Mouse (Mus musculus): Measurements from ENCODE around the gene Srebf2. TPM values are rescaled to one million over a fixed set of nuclear protein-coding genes. Genes with fewer than 3 reads are reported as not detected.

The Srebf2 gene
- total RNA-seq, 1 experiment = 173 TPM

GRCm38 (mm10) chr15:82197246-82197750, 50.3 kb downstream of the Srebf2 start:
- TF ChIP-seq CHD2 (IDR thresholded peaks at IDR 0.05; ENCODE audit: low read depth, low read length) (no peak), ZC3H11A (IDR thresholded peaks at IDR 0.05; ENCODE audit: borderline replicate concordance, low read depth, low read length) (no peak), MAFK (IDR thresholded peaks at IDR 0.05; ENCODE audit: insufficient read depth, low read depth, low read length) (no peak), HCFC1 (IDR thresholded peaks at IDR 0.05; ENCODE audit: borderline replicate concordance, insufficient read depth, low read length) (no peak), ZNF384 (IDR thresholded peaks at IDR 0.05; ENCODE audit: low read depth, low read length) (no peak)
- H3K9me3 ChIP-seq (ENCODE audit: control insufficient read depth, insufficient read depth, low read depth, low read length) = no peaks in the 10 kb centered on the region
- no peak overlapping the region for H3K9ac ChIP-seq (ENCODE audit: insufficient read depth, low read depth, low read length, poor library complexity, severe bottlenecking)
- no peak overlapping the region for H3K4me3 ChIP-seq (ENCODE audit: insufficient read depth in 1 of 2, low read depth in 1 of 2, low read length in 2 of 2, poor library complexity in 1 of 2, severe bottlenecking in 1 of 2)
- peaks cover 84% of the 10 kb centered on the region for H3K36me3 ChIP-seq (ENCODE audit: control insufficient read depth, insufficient read depth, low read length, poor library complexity, severe bottlenecking)
- no peak for DNase-seq (ENCODE audit: low read depth, low spot score)
- no peak overlapping the region for H3K27ac ChIP-seq (ENCODE audit: insufficient read depth, low read depth, low read length, poor library complexity, severe bottlenecking)
- in situ Hi-C loops (cut with MboI; ENCODE audit: low sequenced_read_pairs in 2 of 2, unreplicated experiment in 2 of 2) = no loop called here
- peaks cover 0 to 2% of the 10 kb centered on the region in 2 experiments; a peak in 1 of 4 replicates for H3K4me1 ChIP-seq (ENCODE audit: control insufficient read depth in 2 of 2, insufficient read depth in 2 of 2, low read length in 2 of 2, poor library complexity in 1 of 2)

GRCm38 (mm10) chr15:82197937-82198336, 51.0 kb downstream of the Srebf2 start:
- in situ Hi-C loops (cut with MboI; ENCODE audit: low sequenced_read_pairs in 2 of 2, unreplicated experiment in 2 of 2) = no loop called here
- TF ChIP-seq ZNF384 (IDR thresholded peaks at IDR 0.05; ENCODE audit: low read depth, low read length) = no peak
- TF ChIP-seq MAFK (IDR thresholded peaks at IDR 0.05; ENCODE audit: insufficient read depth, low read depth, low read length) = no peak
- no peak for TF ChIP-seq ZC3H11A (IDR thresholded peaks at IDR 0.05; ENCODE audit: borderline replicate concordance, low read depth, low read length)
- H3K36me3 ChIP-seq (ENCODE audit: control insufficient read depth, insufficient read depth, low read length, poor library complexity, severe bottlenecking) = peaks cover 78% of the 10 kb centered on the region

GRCm38 (mm10) chr15:82198342-82198741, 51.4 kb downstream of the Srebf2 start:
- in situ Hi-C loops (cut with MboI; ENCODE audit: low sequenced_read_pairs in 2 of 2, unreplicated experiment in 2 of 2) = no loop called here
- TF ChIP-seq ZNF384 (IDR thresholded peaks at IDR 0.05; ENCODE audit: low read depth, low read length) (no peak), HCFC1 (IDR thresholded peaks at IDR 0.05; ENCODE audit: borderline replicate concordance, insufficient read depth, low read length) (no peak), MAFK (IDR thresholded peaks at IDR 0.05; ENCODE audit: insufficient read depth, low read depth, low read length) (no peak), CHD2 (IDR thresholded peaks at IDR 0.05; ENCODE audit: low read depth, low read length) (no peak), ZC3H11A (IDR thresholded peaks at IDR 0.05; ENCODE audit: borderline replicate concordance, low read depth, low read length) (no peak)
- no peak overlapping the region for H3K27ac ChIP-seq (ENCODE audit: insufficient read depth, low read depth, low read length, poor library complexity, severe bottlenecking)
- H3K4me1 ChIP-seq (ENCODE audit: control insufficient read depth in 2 of 2, insufficient read depth in 2 of 2, low read length in 2 of 2, poor library complexity in 1 of 2) = peaks cover 0 to 2% of the 10 kb centered on the region in 2 experiments; a peak in 1 of 4 replicates
- no peaks in the 10 kb centered on the region for H3K9me3 ChIP-seq (ENCODE audit: control insufficient read depth, insufficient read depth, low read depth, low read length)
- H3K36me3 ChIP-seq (ENCODE audit: control insufficient read depth, insufficient read depth, low read length, poor library complexity, severe bottlenecking) = peaks cover 78% of the 10 kb centered on the region
- H3K9ac ChIP-seq (ENCODE audit: insufficient read depth, low read depth, low read length, poor library complexity, severe bottlenecking) = no peak overlapping the region
- no peak overlapping the region for H3K4me3 ChIP-seq (ENCODE audit: insufficient read depth in 1 of 2, low read depth in 1 of 2, low read length in 2 of 2, poor library complexity in 1 of 2, severe bottlenecking in 1 of 2)
- DNase-seq (ENCODE audit: low read depth, low spot score) = no peak

More at GRCm38 (mm10) chr15:82197937-82198336, 51.0 kb downstream of the Srebf2 start:
- Histone ChIP-seq H3K9me3 (ENCODE audit: control insufficient read depth, insufficient read depth, low read depth, low read length) (no peaks in the 10 kb centered on the region), H3K9ac (ENCODE audit: insufficient read depth, low read depth, low read length, poor library complexity, severe bottlenecking) (no peak overlapping the region), H3K4me3 (ENCODE audit: insufficient read depth in 1 of 2, low read depth in 1 of 2, low read length in 2 of 2, poor library complexity in 1 of 2, severe bottlenecking in 1 of 2) (no peak overlapping the region), H3K4me1 (ENCODE audit: control insufficient read depth in 2 of 2, insufficient read depth in 2 of 2, low read length in 2 of 2, poor library complexity in 1 of 2) (peaks cover 0 to 2% of the 10 kb centered on the region in 2 experiments; a peak in 1 of 4 replicates), H3K27ac (ENCODE audit: insufficient read depth, low read depth, low read length, poor library complexity, severe bottlenecking) (no peak overlapping the region)
- no peak for DNase-seq (ENCODE audit: low read depth, low spot score)

GRCm38 (mm10) chr15:82199546-82199945, 52.6 kb downstream of the Srebf2 start:
- TF ChIP-seq MAFK (IDR thresholded peaks at IDR 0.05; ENCODE audit: insufficient read depth, low read depth, low read length) (no peak), CHD2 (IDR thresholded peaks at IDR 0.05; ENCODE audit: low read depth, low read length) (no peak), ZC3H11A (IDR thresholded peaks at IDR 0.05; ENCODE audit: borderline replicate concordance, low read depth, low read length) (no peak), ZNF384 (IDR thresholded peaks at IDR 0.05; ENCODE audit: low read depth, low read length) (no peak), HCFC1 (IDR thresholded peaks at IDR 0.05; ENCODE audit: borderline replicate concordance, insufficient read depth, low read length) (no peak)
- no peak overlapping the region for H3K9ac ChIP-seq (ENCODE audit: insufficient read depth, low read depth, low read length, poor library complexity, severe bottlenecking)
- H3K4me1 ChIP-seq (ENCODE audit: control insufficient read depth in 2 of 2, insufficient read depth in 2 of 2, low read length in 2 of 2, poor library complexity in 1 of 2) = peaks cover 0 to 2% of the 10 kb centered on the region in 2 experiments; a peak in 2 of 4 replicates
- H3K4me3 ChIP-seq (ENCODE audit: insufficient read depth in 1 of 2, low read depth in 1 of 2, low read length in 2 of 2, poor library complexity in 1 of 2, severe bottlenecking in 1 of 2) = no peak overlapping the region
- H3K36me3 ChIP-seq (ENCODE audit: control insufficient read depth, insufficient read depth, low read length, poor library complexity, severe bottlenecking) = peaks cover 77% of the 10 kb centered on the region
- H3K27ac ChIP-seq (ENCODE audit: insufficient read depth, low read depth, low read length, poor library complexity, severe bottlenecking) = no peak overlapping the region
- in situ Hi-C loops (cut with MboI; ENCODE audit: low sequenced_read_pairs in 2 of 2, unreplicated experiment in 2 of 2) = no loop called here
- H3K9me3 ChIP-seq (ENCODE audit: control insufficient read depth, insufficient read depth, low read depth, low read length) = no peaks in the 10 kb centered on the region
- no peak for DNase-seq (ENCODE audit: low read depth, low spot score)

Measured in ES-E14 (cell line).